Mouse (Mus musculus): ENCODE results near the gene Shisa5. TPM values are rescaled to one million over a fixed set of nuclear protein-coding genes. Genes with fewer than 3 reads are reported as not detected.

Gene Shisa5
- total and polyA plus RNA-seq, 3 experiments = 153 to 170 (median 166) TPM

DNA sequence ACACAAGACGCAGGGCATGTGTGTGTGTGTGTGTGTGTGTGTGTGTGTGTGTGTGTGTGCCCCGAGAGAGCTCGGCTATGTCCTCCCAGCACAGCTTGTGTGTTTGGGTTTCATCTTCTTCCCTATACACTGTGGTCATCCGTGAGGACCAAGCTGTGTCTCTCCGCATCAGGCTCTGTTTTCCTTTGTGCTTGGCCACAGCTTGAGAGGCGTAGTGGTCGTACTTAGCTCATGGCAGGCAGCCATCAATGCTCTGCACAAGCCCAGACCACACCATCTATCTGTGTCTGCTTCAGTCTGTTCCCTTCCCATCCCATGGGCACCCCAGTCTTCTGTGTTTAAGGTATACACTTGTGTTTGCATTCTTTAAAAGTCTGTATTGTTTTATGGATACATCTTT lies 3.0 kb downstream of the Shisa5 start:
- Histone ChIP-seq H3K9ac (ENCODE audit: insufficient read depth, low read depth) (no peak overlapping the region), H3K79me2 (replicated peaks; ENCODE audit: control insufficient read depth, extremely low read depth, insufficient read depth, poor library complexity, severe bottlenecking) (peaks cover 4% of the 10 kb centered on the region; the same call in 1 of the 2 replicates), H3K9me3 (replicated peaks; ENCODE audit: low read length) (no peaks in the 10 kb centered on the region), H3K27ac (ENCODE audit: insufficient read depth, low read depth) (no peak overlapping the region), H3K27me3 (replicated peaks) (no peaks in the 10 kb centered on the region), H3K4me2 (ENCODE audit: insufficient read depth, low read depth, poor library complexity, severe bottlenecking) (no peak overlapping the region), H3K4me1 (ENCODE audit: control insufficient read depth in 1 of 2, insufficient read depth in 2 of 2) (peaks cover 16 to 21% of the 10 kb centered on the region in 2 experiments), H3K36me3 (replicated peaks in 1 of 2; ENCODE audit: control insufficient read depth in 1 of 2, insufficient read depth in 1 of 2, low read length in 1 of 2) (peaks cover 0 to 19% of the 10 kb centered on the region in 2 experiments), H3K4me3 (replicated peaks in 1 of 3; ENCODE audit: low read depth in 2 of 3, low read length in 2 of 3, poor library complexity in 1 of 3) (no peak overlapping the region)
- in situ Hi-C loops (cut with MboI; ENCODE audit: low pct_ligation_motif_present, low pct_unique_long_range_greater_than_20kb, low sequenced_read_pairs) (no loop called here), dilution Hi-C loops (cut with MboI; ENCODE audit: extremely low pct_ligation_motif_present, extremely low pct_unique_long_range_greater_than_20kb, low sequenced_read_pairs) (no loop called here)
- no peak for DNase-seq (ENCODE audit: extremely low read depth)
- TF ChIP-seq NELFE (IDR thresholded peaks at IDR 0.05; ENCODE audit: low read depth, low read length) (no peak), MAZ (IDR thresholded peaks at IDR 0.05; ENCODE audit: low read depth, low read length) (no peak), ETS1 (conservative IDR thresholded peaks at IDR 0.05; ENCODE audit: low read depth, low read length) (no peak), CHD2 (IDR thresholded peaks at IDR 0.05; ENCODE audit: low read length) (no peak)

DNA sequence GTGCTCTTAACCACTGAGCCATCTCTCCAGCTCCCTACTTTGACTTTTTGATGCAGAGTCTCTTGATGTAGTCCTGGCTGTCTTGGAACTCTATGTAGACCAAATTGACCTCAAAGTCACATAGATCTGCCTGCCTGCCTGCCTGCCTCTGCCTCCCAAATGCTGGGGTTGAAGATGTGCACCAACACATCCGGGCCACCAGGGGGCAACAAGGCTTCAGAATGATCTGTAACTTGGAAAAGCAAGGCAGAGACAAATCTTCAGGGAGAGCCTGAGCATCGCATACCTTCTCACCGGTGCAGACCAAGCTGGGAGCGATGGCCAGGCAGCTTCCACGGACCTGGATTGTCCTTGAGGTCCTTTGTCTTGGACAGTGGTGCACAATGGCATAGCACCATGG lies 7.9 kb downstream of the Shisa5 start:
- Histone ChIP-seq H3K4me2 (ENCODE audit: insufficient read depth, low read depth, poor library complexity, severe bottlenecking) (peak overlapping the region; percentile 44; the same call in 1 of the 2 replicates), H3K9ac (ENCODE audit: insufficient read depth, low read depth) (no peak overlapping the region), H3K4me3 (replicated peaks in 1 of 3; ENCODE audit: low read depth in 2 of 3, low read length in 2 of 3, poor library complexity in 1 of 3) (no peak overlapping the region), H3K36me3 (replicated peaks in 1 of 2; ENCODE audit: control insufficient read depth in 1 of 2, insufficient read depth in 1 of 2, low read length in 1 of 2) (peaks cover 0 to 19% of the 10 kb centered on the region in 2 experiments), H3K4me1 (ENCODE audit: control insufficient read depth in 1 of 2, insufficient read depth in 2 of 2) (peaks cover 11 to 17% of the 10 kb centered on the region in 2 experiments), H3K27me3 (replicated peaks) (no peaks in the 10 kb centered on the region), H3K27ac (ENCODE audit: insufficient read depth, low read depth) (no peak overlapping the region; the same call in 1 of the 2 replicates), H3K9me3 (replicated peaks; ENCODE audit: low read length) (no peaks in the 10 kb centered on the region), H3K79me2 (replicated peaks; ENCODE audit: control insufficient read depth, extremely low read depth, insufficient read depth, poor library complexity, severe bottlenecking) (peaks cover 23% of the 10 kb centered on the region)
- in situ Hi-C loops (cut with MboI; ENCODE audit: low pct_ligation_motif_present, low pct_unique_long_range_greater_than_20kb, low sequenced_read_pairs) = loop anchor here (5.0 kb wide), 1 partner anchor 39 kb away; no protein-coding TSS in a partner anchor
- dilution Hi-C loops (cut with MboI; ENCODE audit: extremely low pct_ligation_motif_present, extremely low pct_unique_long_range_greater_than_20kb, low sequenced_read_pairs) = no loop called here
- DNase-seq (ENCODE audit: extremely low read depth) = peak; percentile 76
- TF ChIP-seq SIN3A (IDR thresholded peaks at IDR 0.05; ENCODE audit: low read length) (0 out of 2 replicates have a peak, but pooled peaks have one; percentile 28), SMC3 (IDR thresholded peaks at IDR 0.05; ENCODE audit: low read depth, low read length) (peak; percentile 85), NRF1 (IDR thresholded peaks at IDR 0.05; ENCODE audit: low read depth, low read length) (peak; percentile 10; the same call in 1 of the 2 replicates), USF1 (IDR thresholded peaks at IDR 0.05; ENCODE audit: low read depth, low read length) (no peak), USF2 (conservative IDR thresholded peaks at IDR 0.05; ENCODE audit: low read depth, low read length) (no peak), BHLHE40 (IDR thresholded peaks at IDR 0.05; ENCODE audit: low read depth, low read length) (no peak), ZC3H11A (IDR thresholded peaks at IDR 0.05; ENCODE audit: low read depth, low read length) (peak; percentile 28), MAFK (IDR thresholded peaks at IDR 0.05; ENCODE audit: insufficient replicate concordance, low read length) (no peak), RAD21 (IDR thresholded peaks at IDR 0.05; ENCODE audit: low read depth, low read length) (peak; percentile 76), CTCF (conservative IDR thresholded peaks at IDR 0.05 in 1 of 2, IDR thresholded peaks at IDR 0.05 in 1 of 2; ENCODE audit: low read depth in 2 of 2, low read length in 2 of 2) (peak; percentile 42 to 84), UBTF (IDR thresholded peaks at IDR 0.05; ENCODE audit: low read depth, low read length) (no peak), IRF4 (IDR thresholded peaks at IDR 0.05; ENCODE audit: low read depth, low read length) (0 out of 2 replicates have a peak, but pooled peaks have one; percentile 12), ELF1 (IDR thresholded peaks at IDR 0.05; ENCODE audit: low read depth, low read length) (no peak)
